Mouse (Mus musculus) cerebral cortex, adult 2 months (tissue): Measurements from ENCODE around the gene Prm2.

Experiments
- WGBS: fragments of 180-500 bp; shearing (Covaris S2); methylation state at CpG from one replicate; pipeline ENCODE4 v1.1.7; 2018; 5-methylcytosine and 5-hydroxymethylcytosine counted together

Gene Prm2

DNA sequence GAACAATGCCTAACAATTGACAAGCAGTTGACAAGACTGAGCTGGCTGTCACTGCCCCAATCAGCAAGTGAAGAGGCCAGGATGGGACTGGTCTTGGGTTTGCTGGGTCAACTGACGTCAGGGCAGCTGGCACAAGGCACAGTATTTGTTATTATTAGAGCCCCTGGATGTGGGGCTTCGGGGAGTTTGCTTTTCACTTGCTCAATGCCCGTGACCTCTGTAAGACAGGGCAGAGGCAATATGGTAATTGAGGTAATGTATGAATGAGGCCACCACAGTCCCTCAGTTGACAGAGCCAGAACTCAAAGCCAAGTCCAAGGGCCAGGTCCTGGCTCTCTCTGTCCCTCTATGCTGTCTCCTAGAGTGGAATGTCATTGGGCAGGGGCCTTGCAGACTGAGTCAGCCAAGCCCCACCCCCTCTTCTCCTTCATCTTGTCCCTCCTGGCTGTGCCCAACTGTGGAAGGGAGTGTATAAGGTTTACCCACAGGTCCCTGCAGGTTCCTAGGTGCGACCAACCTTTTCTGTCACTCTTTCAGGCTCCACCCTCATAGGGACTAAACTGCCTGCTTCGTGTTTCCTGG lies 18.3 kb downstream of the Prm2 start:
- WGBS = 87% methylated on average over 5 of the region's 5 CpGs

GRCm38 (mm10) chr16:10776322-10776721 lies 19.6 kb downstream of the Prm2 start:
- 74% methylated on average over 7 of the region's 7 CpGs for WGBS

GRCm38 (mm10) chr16:10774726-10775125 lies 21.2 kb downstream of the Prm2 start:
- 85% methylated on average over 4 of the region's 4 CpGs for WGBS

- 94% methylated on average over 8 of the region's 8 CpGs for WGBS
Measured at GRCm38 (mm10) chr16:10773543-10773942, 22.4 kb downstream of the Prm2 start.

GRCm38 (mm10) chr16:10771769-10772510 lies 24.0 kb downstream of the Prm2 start:
- 86% methylated on average over 19 of the region's 19 CpGs for WGBS

DNA sequence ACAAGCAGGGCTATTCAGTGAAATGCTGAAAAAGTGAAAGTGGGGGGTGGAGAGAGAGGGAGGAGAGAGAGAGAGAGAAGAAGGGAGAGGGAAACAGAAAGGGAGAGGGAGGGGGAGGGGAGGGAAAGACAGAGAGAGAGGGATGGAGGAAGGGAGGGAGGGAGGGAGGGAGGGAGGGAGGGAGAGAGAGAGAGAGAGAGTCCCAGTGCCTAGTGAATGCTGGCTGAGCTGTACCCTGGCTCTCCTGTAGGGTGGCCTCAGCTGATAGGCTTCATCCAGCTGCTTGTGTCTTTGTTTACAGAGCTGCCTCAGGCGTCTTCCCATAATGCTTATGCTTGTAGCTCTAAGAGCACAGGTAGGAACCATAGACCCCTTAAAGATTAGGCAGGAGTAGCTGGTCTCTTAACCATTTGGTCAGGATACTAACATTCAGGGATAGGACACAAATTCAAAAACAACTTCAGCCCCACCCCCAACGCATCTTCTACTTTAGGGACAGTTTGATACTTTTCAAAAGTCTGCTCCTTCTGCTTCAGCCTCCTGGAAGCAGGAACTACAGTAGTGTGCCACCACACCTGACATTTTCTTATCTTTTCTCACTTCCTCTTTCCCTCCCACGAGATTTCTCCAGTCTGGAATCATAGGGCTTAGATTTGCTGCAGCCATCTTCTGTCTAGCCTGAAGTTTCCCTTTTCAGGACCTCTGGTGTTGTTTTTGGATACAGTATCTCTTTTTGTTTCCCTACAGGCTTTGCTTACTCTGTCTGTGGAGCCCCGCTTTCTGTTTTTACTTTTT lies 25.2 kb downstream of the Prm2 start:
- 54% methylated on average over 4 of the region's 4 CpGs for WGBS

DNA sequence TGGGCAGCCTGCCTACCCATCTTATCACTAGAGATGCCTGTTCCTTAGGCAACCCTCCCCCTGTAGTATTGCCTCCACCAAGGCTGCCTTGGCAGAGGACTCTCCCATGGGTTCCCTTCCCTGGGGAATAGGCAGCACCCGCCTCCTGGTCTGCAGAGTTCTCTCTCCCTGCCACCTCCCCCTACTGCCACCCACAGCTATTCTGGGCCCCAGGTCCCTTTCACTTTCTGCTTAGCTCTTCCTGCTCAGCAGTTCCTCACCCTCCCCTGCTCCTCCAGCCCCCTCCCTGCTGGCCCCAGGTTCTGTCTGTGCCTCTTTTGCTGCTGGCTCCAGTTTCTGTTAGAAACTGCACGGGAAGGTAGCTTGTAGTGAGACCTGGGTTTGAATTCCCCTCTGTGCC lies 26.3 kb downstream of the Prm2 start:
- WGBS = 44% methylated on average over 2 of the region's 2 CpGs

- WGBS = 68% methylated on average over 9 of the region's 9 CpGs
Measured at GRCm38 (mm10) chr16:10768821-10769220, 27.1 kb downstream of the Prm2 start.

DNA sequence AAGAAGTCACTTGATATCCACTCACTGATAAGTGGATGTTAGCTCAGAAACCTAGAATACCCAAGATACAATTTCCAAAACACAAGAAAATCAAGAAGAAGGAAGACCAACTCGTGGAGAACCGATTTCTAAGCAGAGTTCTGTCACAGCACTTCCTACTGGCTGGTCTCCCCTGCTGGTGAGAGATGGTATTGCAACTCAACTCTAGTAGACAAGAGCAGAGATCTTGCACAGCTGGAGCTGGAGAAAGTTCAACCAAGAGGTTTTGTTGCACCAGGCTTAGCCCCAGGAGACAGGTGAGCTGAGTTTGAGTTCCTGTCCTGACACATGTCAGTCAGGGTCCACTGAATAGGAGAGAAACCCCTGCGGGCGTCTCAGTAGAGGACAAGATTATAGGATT lies 28.8 kb downstream of the Prm2 start:
- 35% methylated on average over 4 of the region's 4 CpGs for WGBS

DNA sequence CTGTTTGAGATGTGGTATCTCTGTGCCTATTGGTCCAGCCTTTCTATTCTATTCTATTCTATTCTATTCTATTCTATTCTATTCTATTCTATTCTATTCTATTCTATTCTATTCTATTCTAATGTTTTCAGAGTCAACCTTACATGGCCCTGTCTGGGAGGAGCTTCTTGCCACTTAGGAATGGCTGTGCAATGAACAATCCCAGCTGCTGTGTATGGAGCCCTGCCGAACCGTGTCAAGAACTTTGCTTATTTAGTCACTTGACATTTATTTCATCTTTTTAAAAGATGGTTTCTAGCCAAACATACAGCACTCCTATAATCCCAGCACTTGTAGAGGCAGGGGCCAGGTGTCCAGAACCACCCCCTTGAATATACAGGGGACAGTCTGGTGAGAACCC lies 31.6 kb downstream of the Prm2 start:
- WGBS = 62% methylated on average over 2 of the region's 2 CpGs

DNA sequence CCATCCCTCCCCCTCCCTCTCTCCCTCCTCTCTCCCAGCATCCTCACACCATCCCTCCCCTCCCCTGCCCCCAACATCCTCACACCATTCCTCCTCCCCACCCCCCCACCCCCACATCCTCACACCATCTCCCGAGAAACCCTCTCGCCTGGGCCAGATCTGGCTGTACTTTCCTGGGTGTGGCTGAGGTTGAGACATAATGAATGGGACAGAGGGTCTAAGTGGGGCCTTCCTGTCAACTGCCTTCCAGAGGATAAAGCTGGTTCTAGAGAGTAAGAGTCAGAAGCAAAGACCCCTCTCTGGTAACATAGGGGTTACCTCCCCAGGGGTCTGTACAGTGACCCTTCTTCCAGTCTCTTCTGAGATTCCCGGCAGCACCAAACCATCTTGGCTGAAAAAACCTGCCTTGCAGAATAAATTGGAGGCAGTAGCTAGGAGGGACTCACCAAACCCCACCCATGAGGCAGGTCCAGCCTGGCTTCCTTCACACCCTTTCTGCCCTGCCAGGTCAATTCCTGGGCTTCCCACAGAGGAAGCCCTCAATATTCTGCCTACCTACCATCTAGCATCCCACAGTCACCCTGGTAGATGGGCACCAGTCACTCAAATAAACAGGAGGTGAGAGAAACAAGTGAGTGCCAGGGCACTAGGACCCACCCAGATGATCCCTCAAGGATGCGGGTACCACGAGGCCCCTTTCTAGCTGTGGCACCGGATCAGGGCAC lies 32.2 kb downstream of the Prm2 start:
- 75% methylated on average over 6 of the region's 6 CpGs for WGBS

GRCm38 (mm10) chr16:10762569-10763180 lies 33.3 kb downstream of the Prm2 start:
- 83% methylated on average over 5 of the region's 5 CpGs for WGBS

GRCm38 (mm10) chr16:10761182-10761581 lies 34.8 kb downstream of the Prm2 start:
- 87% methylated on average over 8 of the region's 8 CpGs for whole genome bisulfite sequencing

DNA sequence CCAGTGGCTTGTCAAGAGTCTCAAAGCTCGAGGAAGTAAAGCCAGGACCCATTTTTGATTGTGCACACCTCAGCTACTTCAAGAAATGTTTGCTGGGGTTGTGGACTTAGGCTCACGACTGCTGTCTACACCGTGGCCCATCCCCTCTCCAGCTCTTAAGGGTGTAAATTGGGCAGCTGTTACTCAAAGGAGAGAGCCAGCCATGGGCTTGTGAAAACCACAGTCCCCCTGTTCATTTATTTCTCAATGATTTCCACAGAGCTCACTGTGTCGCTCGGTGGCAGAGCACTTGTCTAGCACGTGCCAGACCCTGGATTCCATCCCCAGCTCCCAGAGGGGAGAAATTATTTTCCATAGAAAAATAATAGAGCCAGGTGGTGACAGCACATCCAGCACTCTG lies 39.8 kb downstream of the Prm2 start:
- WGBS = 68% methylated on average over 6 of the region's 6 CpGs

DNA sequence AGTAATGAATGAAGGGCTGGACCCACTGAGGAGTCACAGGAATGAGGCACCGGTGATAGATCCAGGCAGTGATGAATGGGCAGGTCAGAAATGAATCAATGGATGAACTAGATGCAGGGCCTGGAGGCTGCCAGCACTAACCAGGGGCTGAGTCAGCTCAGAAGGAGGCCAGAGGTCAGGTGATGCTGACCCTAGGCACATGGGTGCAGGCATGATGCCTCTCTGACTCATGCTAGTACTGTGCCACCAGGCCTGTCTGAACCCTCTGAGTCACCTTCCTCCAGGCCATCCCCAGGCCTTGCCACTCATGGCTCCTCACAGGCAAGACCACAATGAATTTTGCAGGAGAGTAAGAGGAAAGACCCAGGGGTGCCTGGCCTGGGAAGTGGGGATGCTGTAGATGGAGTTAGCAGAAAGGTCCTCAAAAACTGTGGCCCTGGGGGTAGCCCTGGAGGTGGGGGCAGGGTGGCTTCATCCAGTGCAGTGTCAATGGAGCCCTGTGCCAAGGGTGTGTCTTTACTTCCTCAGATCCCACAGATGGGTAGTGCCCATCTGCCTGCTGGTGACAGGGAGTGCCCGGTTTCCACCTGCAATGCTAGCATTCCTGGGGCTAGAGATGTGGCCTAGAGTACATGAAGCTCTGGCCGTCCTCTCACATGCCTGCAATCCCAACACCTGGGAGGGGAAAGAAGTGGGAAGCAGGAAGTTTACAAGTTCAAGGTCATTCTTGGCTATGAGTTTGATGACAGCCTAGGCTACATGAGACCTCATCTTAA lies 41.2 kb downstream of the Prm2 start:
- WGBS = 96% methylated on average over 3 of the region's 3 CpGs

- WGBS = 26% methylated on average over 7 of the region's 7 CpGs
Measured at GRCm38 (mm10) chr16:10749824-10750223, 46.1 kb downstream of the Prm2 start.

- WGBS = 74% methylated on average over 7 of the region's 7 CpGs
Measured at GRCm38 (mm10) chr16:10749226-10749625, 46.7 kb downstream of the Prm2 start.
